Comparison of ENCODE assay signal across 13 mouse cellular contexts in the genomic region with DNA sequence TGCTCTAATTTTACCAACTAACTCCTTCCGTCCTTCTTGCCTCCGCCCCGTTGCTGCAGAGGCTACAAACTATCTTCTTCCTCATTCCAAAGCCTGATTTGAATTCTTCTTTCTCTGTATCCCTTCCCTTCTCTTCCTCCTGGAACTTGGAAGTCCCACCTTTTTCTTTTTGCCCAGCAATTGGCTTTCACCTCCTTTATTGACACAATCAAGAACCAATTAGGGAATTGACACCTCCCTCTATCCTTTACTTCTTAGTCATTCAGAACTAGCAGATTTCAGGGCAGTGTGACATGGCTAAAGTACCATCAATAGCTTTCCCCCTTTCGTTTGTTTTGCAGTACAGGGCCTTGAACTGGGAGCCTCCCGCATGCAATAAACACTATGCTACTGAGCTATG.
"Had no signal": no experiment of that assay in that cellular context is flagged by ENCODE, and none has a peak within 500 bp of the region (broad histone marks: within the 10 kb centered on the region; RNA-seq: fewer than 3 reads in every experiment).

No protein-coding gene starts in this region.

- H3K9ac ChIP-seq: limb, embryonic 13.5 days; liver, embryonic 13.5 days; midbrain, embryonic 15.5 days; neural tube, embryonic 12.5 days had no signal

- H3K9me3 ChIP-seq: limb, embryonic 13.5 days; liver, embryonic 13.5 days; midbrain, embryonic 15.5 days; neural tube, embryonic 12.5 days had no signal

- H3K4me3 ChIP-seq: limb, embryonic 13.5 days; liver, embryonic 13.5 days; megakaryocyte, embryonic 14.5 days; midbrain, embryonic 15.5 days; neural tube, embryonic 12.5 days had no signal

- H3K27me3 ChIP-seq: limb, embryonic 13.5 days; liver, embryonic 13.5 days; megakaryocyte, embryonic 14.5 days; midbrain, embryonic 15.5 days; neural tube, embryonic 12.5 days had no signal

- DNase-seq: left cerebral cortex, postnatal 4 days; liver, embryonic 13.5 days; lung, adult 2 months; thymus, adult 18-20 months; thymus, postnatal 14 days had no signal

- H3K4me1 ChIP-seq: limb, embryonic 13.5 days; liver, embryonic 13.5 days; midbrain, embryonic 15.5 days; neural tube, embryonic 12.5 days had no signal

- ATAC-seq: lung, postnatal 0 days; midbrain, embryonic 15.5 days had no signal

- H3K27ac ChIP-seq: limb, embryonic 13.5 days; liver, embryonic 13.5 days; macrophage; midbrain, embryonic 15.5 days; neural tube, embryonic 12.5 days; stomach, postnatal 0 days had no signal

- H3K4me2 ChIP-seq: limb, embryonic 13.5 days; liver, embryonic 13.5 days; midbrain, embryonic 11.5 days; midbrain, embryonic 15.5 days; neural tube, embryonic 12.5 days had no signal
